Mouse (Mus musculus) heart, adult 2 months (tissue): ENCODE data around the gene Krt2. TPM values are rescaled to one million over a fixed set of nuclear protein-coding genes. Genes with fewer than 3 reads are reported as not detected.

ENCODE experiments used
- DNase-seq, 2 experiments: peaks; one replicate each; pipeline ENCODE4 v3.0.0; 2021
- H3K27ac ChIP-seq: fragments of 200-600 bp; 2 replicates; pipeline ENCODE4 v1.8.1; 2022
- H3K27me3 ChIP-seq: fragments of 200-500 bp; 2 replicates; pipeline ENCODE4 v1.6.1; 2012; ENCODE audit warnings: mild to moderate bottlenecking, low read length, inconsistent platforms, mixed read lengths; ENCODE audit not compliant: control insufficient read depth, insufficient read depth
- H3K36me3 ChIP-seq: fragments of 200-500 bp; 2 replicates; pipeline ENCODE4 v1.6.1; 2012; ENCODE audit warnings: low read length, inconsistent platforms; ENCODE audit not compliant: control insufficient read depth, insufficient read depth
- H3K4me1 ChIP-seq: fragments of 200-500 bp; 2 replicates; pipeline ENCODE4 v1.6.1; 2011; ENCODE audit warnings: low read length; ENCODE audit not compliant: control insufficient read depth, insufficient read depth
- H3K4me3 ChIP-seq: fragments of 200-600 bp; 2 replicates; pipeline ENCODE4 v1.8.1; 2022
- H3K79me2 ChIP-seq: fragments of 200-500 bp; replicated peaks from 2 replicates; pipeline ENCODE4 v1.6.1; 2012; ENCODE audit warnings: mild to moderate bottlenecking, inconsistent platforms, low read length, moderate library complexity, mixed read lengths; ENCODE audit not compliant: control insufficient read depth, insufficient read depth
- H3K9ac ChIP-seq: fragments of 200-500 bp; 2 replicates; pipeline ENCODE4 v1.6.1; 2012; ENCODE audit warnings: low read depth, mild to moderate bottlenecking, control low read depth, inconsistent platforms, low read length, mixed read lengths
- CTCF ChIP-seq: fragments of 200-600 bp; IDR thresholded peaks from 2 replicates; pipeline ENCODE4 v1.8.1; 2022; ENCODE audit warnings: antibody characterized with exemption, mild to moderate bottlenecking, moderate library complexity
- EP300 ChIP-seq: fragments of 200-500 bp; IDR thresholded peaks from 2 replicates; pipeline ENCODE4 v1.6.1; 2011; ENCODE audit warnings: low read depth, low read length, control low read depth; ENCODE audit not compliant: insufficient read depth
- POLR2A ChIP-seq: fragments of 200-500 bp; IDR thresholded peaks from 2 replicates; pipeline ENCODE4 v1.6.1; 2011; ENCODE audit warnings: mild to moderate bottlenecking, low read depth, low read length, control low read depth; ENCODE audit not compliant: insufficient read depth
- WGBS: fragments of 180-500 bp; shearing (Covaris S2); methylation state at CpG from one replicate; pipeline ENCODE4 v1.1.7; 2018; 5-methylcytosine and 5-hydroxymethylcytosine counted together
- intact Hi-C: fragments of 180-260 bp; cut with DNase I; formaldehyde crosslinking; loops from one replicate; pipeline ENCODE4 v1.15.1; 2025
- long read RNA-seq: library from polyadenylated mRNA; stranded (forward); transcript quantifications from one replicate; pipeline ENCODE4 v2.0.0, GENCODE M21; 2021
- polyA plus RNA-seq: library from polyadenylated mRNA; depleted of rRNA; stranded (reverse); fragments of >200 nt; gene quantifications from 2 replicates; pipeline ENCODE4 v1.2.3, GENCODE M21; 2012; rRNA removed
- total RNA-seq, 2 experiments: library from RNA; stranded (reverse); gene quantifications; 2 replicates each; pipeline ENCODE4 v1.2.3; 2021

The Krt2 gene
- not detected for total RNA-seq
- not detected in 2 replicates for polyA plus RNA-seq
- long read RNA-seq: 0 reads

DNA sequence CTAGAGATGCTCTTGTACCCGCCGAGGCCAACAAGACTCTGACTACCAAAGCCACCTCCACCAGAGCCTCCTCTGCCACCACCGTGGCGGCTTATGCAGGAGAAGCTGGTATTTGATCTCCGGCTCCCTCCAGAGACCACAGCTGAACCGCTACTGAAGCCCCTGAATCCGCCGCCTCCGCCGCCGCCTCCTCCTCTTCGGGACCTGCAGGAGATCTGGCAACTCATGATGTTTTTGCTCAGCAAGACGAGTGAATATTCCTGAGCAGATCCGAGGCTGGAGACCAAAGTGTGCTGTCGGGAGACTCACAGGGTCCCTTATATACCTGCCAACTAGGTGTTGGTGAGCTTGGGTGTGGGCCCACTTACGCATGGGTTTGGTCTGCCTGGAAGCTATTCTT lies at the start of gene Krt2:
TSS of gene Krt2 (minus strand) at position 295 of the 400 bp plus-strand sequence.
- intact Hi-C loops: no loop called here
- WGBS: 65% methylated on average over 16 of the region's 16 CpGs

DNA sequence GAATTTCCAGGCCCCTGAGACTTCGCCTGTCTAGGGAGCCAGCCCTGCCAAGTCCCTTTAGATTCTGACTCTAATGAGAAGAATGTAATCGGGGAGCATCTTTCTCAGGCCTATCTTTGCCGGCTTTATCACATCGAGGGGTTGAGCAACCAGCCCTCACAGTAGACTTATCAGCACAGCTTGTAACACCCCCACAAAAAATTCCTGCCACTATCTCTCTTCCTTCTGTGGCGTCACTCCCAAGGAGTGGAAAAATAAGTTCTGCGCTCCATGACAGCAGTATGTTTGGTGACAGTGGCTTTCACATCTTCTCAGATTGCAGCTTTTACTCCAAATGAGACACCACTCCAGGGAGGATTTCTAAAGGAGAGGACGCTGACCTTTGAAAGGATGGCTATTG lies 48.8 kb upstream of the Krt2 start:
- intact Hi-C loops: no loop called here
- H3K4me3 ChIP-seq: no peak overlapping the region
- WGBS: 29% methylated on average over 7 of the region's 7 CpGs

More for the DNA sequence above, at the start of gene Krt2:
- H3K27me3 ChIP-seq: no peaks in the 10 kb centered on the region; the same call in 1 of the 2 replicates
- no peak within 1 kb of the TSS for H3K9ac ChIP-seq
- no peaks in the 10 kb centered on the region for H3K36me3 ChIP-seq
- H3K4me1 ChIP-seq: no peaks in the 10 kb centered on the region
- H3K4me3 ChIP-seq: no peak within 1 kb of the TSS
- no peak for TF ChIP-seq POLR2A
- no peak for TF ChIP-seq CTCF
- TF ChIP-seq EP300: no peak
- no peaks in the 10 kb centered on the region for H3K79me2 ChIP-seq
- DNase-seq: no peak
- H3K27ac ChIP-seq: no peak within 1 kb of the TSS

DNA sequence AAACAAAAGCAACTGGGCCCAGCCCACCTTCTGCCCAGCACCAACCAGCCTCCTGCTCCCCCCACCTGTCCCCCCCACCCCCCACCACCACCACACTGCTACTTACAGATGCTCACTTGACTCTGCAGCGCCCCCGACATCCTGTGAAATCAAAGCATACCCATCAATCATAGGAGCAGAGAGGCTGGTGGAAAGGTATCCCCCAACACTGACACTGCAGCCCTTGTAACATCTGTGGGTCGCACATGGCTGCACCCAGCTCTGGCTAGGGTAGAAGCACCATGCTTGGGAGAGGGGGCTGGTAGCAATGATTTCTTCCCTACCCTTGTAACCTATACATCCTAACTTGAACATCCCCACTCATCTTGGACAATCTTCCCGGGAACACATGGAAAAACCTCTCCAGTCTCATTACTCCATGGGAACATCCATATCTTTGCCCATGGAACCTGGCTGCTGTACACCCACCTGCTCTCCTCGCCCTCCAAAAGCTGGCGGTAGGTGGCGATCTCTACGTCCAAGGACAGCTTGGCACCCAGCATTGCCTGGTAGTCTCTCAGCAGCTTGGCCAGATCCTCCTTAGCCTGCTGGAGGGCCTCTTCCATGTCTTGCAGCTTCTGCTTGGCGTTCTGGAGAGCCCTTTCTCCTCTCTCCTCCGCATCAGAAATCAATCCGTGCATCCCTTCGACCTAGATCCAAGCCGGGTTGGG lies 42.6 kb upstream of the Krt2 start:
- peaks cover 8% of the 10 kb centered on the region for H3K27me3 ChIP-seq
- no peak overlapping the region for H3K27ac ChIP-seq
- DNase-seq: no peak
- intact Hi-C loops: no loop called here
- no peak for TF ChIP-seq CTCF
- no peak for TF ChIP-seq POLR2A
- no peak for TF ChIP-seq EP300
- no peak overlapping the region for H3K9ac ChIP-seq
- 56% methylated on average over 13 of the region's 13 CpGs for WGBS
- no peaks in the 10 kb centered on the region for H3K36me3 ChIP-seq
- H3K4me1 ChIP-seq: peaks cover 1% of the 10 kb centered on the region; the same call in 1 of the 2 replicates
- H3K79me2 ChIP-seq: no peaks in the 10 kb centered on the region
- no peak overlapping the region for H3K4me3 ChIP-seq

More for the DNA sequence above, 48.8 kb upstream of the Krt2 start:
- TF ChIP-seq CTCF (no peak), POLR2A (no peak), EP300 (no peak)
- no peak overlapping the region for H3K27ac ChIP-seq
- no peaks in the 10 kb centered on the region for H3K79me2 ChIP-seq
- no peak for DNase-seq
- no peaks in the 10 kb centered on the region for H3K27me3 ChIP-seq
- H3K36me3 ChIP-seq: no peaks in the 10 kb centered on the region
- no peak overlapping the region for H3K9ac ChIP-seq
- H3K4me1 ChIP-seq: no peaks in the 10 kb centered on the region

DNA sequence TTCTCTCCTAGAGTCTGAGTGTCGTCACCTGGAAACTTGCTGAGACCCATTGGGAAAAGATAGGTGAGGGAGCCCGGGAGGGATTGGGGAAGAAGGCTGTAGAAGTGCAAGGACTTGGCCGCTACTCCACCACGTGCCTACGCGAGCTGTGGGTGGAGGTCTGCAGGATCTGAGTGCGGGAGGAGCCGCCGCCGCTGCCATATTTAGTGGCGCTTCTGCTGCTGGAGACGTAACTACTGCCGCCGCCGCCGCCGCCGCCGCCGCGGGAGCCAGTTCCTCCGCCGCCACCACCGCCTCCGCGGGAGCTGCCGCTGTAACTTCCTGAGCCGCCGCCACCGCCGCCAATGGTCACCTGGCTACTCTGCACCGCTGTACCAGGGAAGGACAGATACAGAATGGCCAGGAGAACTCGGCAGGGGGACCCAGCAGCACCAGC lies 41.8 kb upstream of the Krt2 start:
- intact Hi-C loops: no loop called here
- no peak overlapping the region for H3K27ac ChIP-seq
- DNase-seq: peak; percentile 28 to 53
- WGBS: under 1% methylated on average over 33 of the region's 33 CpGs
- peak overlapping the region; percentile 43 for H3K9ac ChIP-seq
- peak overlapping the region; percentile 37 for H3K4me3 ChIP-seq
- H3K36me3 ChIP-seq: no peaks in the 10 kb centered on the region
- H3K79me2 ChIP-seq: no peaks in the 10 kb centered on the region
- TF ChIP-seq CTCF (no peak), EP300 (no peak), POLR2A (no peak)
- H3K27me3 ChIP-seq: peaks cover 8% of the 10 kb centered on the region
- H3K4me1 ChIP-seq: peaks cover 1% of the 10 kb centered on the region; the same call in 1 of the 2 replicates

- Histone ChIP-seq H3K36me3 (no peaks in the 10 kb centered on the region), H3K79me2 (no peaks in the 10 kb centered on the region), H3K9ac (no peak overlapping the region), H3K27ac (no peak overlapping the region), H3K4me1 (peaks cover 1% of the 10 kb centered on the region; the same call in 1 of the 2 replicates), H3K27me3 (peaks cover 8% of the 10 kb centered on the region), H3K4me3 (no peak overlapping the region)
- TF ChIP-seq POLR2A (no peak), CTCF (no peak), EP300 (no peak)
- intact Hi-C loops: no loop called here
- no peak for DNase-seq
- 14% methylated on average over 11 of the region's 11 CpGs for WGBS
Measured at GRCm38 (mm10) chr15:101858673-101859425, 40.9 kb upstream of the Krt2 start.

GRCm38 (mm10) chr15:101856696-101857095 lies 38.7 kb upstream of the Krt2 start:
- Histone ChIP-seq H3K4me1 (peaks cover 1% of the 10 kb centered on the region; the same call in 1 of the 2 replicates), H3K9ac (no peak overlapping the region), H3K4me3 (no peak overlapping the region), H3K27me3 (peaks cover 8% of the 10 kb centered on the region), H3K79me2 (no peaks in the 10 kb centered on the region), H3K27ac (no peak overlapping the region), H3K36me3 (no peaks in the 10 kb centered on the region)
- 44% methylated on average over 5 of the region's 5 CpGs for WGBS
- no peak for DNase-seq
- intact Hi-C loops: no loop called here
- TF ChIP-seq EP300: no peak
- TF ChIP-seq POLR2A: no peak
- TF ChIP-seq CTCF: no peak
